ENCODE assay signal across 9 mouse cellular contexts in genomic region chr4:63557124-63558059, GRCm38 (mm10). TPM values are rescaled to one million over a fixed set of nuclear protein-coding genes. Genes with fewer than 3 reads are reported as not detected.
DNase-seq lines count a peak whose midpoint lies in the region; ATAC-seq and TF ChIP-seq lines count a peak whose summit lies in the region.
"Had no signal": no experiment of that assay in that cellular context is flagged by ENCODE, and none has a peak within 500 bp of the region (broad histone marks: within the 10 kb centered on the region; RNA-seq: fewer than 3 reads in every experiment).

No protein-coding gene starts in this region.

- peaks cover 17% of the 10 kb centered on the region for H3K4me1 ChIP-seq in embryonic facial prominence, embryonic 14.5 days (ENCODE audit: control insufficient read depth, insufficient read depth, low read length)
- H3K4me1 ChIP-seq in kidney, adult 2 months (ENCODE audit: control insufficient read depth, insufficient read depth, low read length), result peaks cover 36% of the 10 kb centered on the region

- H3K4me3 ChIP-seq in embryonic facial prominence, embryonic 14.5 days (ENCODE audit: low read depth, low read length), result no peak overlapping the region; the same call in 1 of the 2 replicates
- no peak overlapping the region for H3K4me3 ChIP-seq in kidney, adult 2 months (ENCODE audit: insufficient read depth, low read depth, low read length)

- TF ChIP-seq POLR2A in kidney, adult 2 months (IDR thresholded peaks at IDR 0.05; ENCODE audit: low read depth, low read length), result no peak

- H3K9ac ChIP-seq in embryonic facial prominence, embryonic 14.5 days (ENCODE audit: low read depth, low read length), result no peak overlapping the region

- TF ChIP-seq CTCF in kidney, adult 2 months (conservative IDR thresholded peaks at IDR 0.05; ENCODE audit: insufficient read depth, insufficient read length, low read depth, low read length), result no peak

- DNase-seq in thymus, postnatal 4 days, result peak; percentile 40
- DNase-seq in thymus, postnatal 0 days (ENCODE audit: low spot score), result no peak
- DNase-seq in embryonic facial prominence, embryonic 14.5 days (ENCODE audit: low spot score), result no peak
- DNase-seq in kidney, adult 2 months, result peak; percentile 45
- DNase-seq in lung, postnatal 36 days, result peak; percentile 56
- DNase-seq in cerebellum, adult 18-20 months, result no peak
- DNase-seq in layer of hippocampus, adult 9-11 months, result no peak

- no peaks in the 10 kb centered on the region for H3K9me3 ChIP-seq in embryonic facial prominence, embryonic 14.5 days (ENCODE audit: control insufficient read depth, low read length)

- no peak for ATAC-seq in embryonic facial prominence, embryonic 14.5 days (ENCODE audit: low read depth)
- no peak for ATAC-seq in erythroid progenitor cell, adult 5-6 weeks (replicated peaks; ENCODE audit: low FRiP score, poor library complexity, severe bottlenecking)

- peaks cover 26% of the 10 kb centered on the region for H3K36me3 ChIP-seq in embryonic facial prominence, embryonic 14.5 days (ENCODE audit: control insufficient read depth, insufficient read depth, low read length)
- no peaks in the 10 kb centered on the region; the same call in 1 of the 2 replicates for H3K36me3 ChIP-seq in kidney, adult 2 months (ENCODE audit: control insufficient read depth, insufficient read depth, low read length)

- H3K27ac ChIP-seq in embryonic facial prominence, embryonic 14.5 days (replicated peaks; ENCODE audit: low read depth, low read length), result no peak overlapping the region
- H3K27ac ChIP-seq in kidney, adult 2 months (ENCODE audit: insufficient read depth, low read depth, low read length), result no peak overlapping the region; the same call in 1 of the 2 replicates

- H3K27me3 ChIP-seq in embryonic facial prominence, embryonic 14.5 days (replicated peaks; ENCODE audit: control insufficient read depth, insufficient read depth, low read length), result no peaks in the 10 kb centered on the region
- no peaks in the 10 kb centered on the region for H3K27me3 ChIP-seq in kidney, adult 2 months (replicated peaks; ENCODE audit: control insufficient read depth, insufficient read depth, low read length)

- H3K4me2 ChIP-seq in embryonic facial prominence, embryonic 14.5 days (ENCODE audit: low read depth, low read length), result peak overlapping the region; percentile 73

- 29% methylated on average over 16 of the region's 16 CpGs for WGBS in embryonic facial prominence, embryonic 14.5 days
- WGBS in kidney, adult 2 months, result 38% methylated on average over 16 of the region's 16 CpGs

RNA-seq across cellular contexts. Expression of gene Tmem268, which starts 1.2 kb away (rescaled TPM):
- 13.7 and 14.9 TPM in 2 replicates for polyA plus RNA-seq in thymus, postnatal 0 days (2015; fragmentation: Nextera tagmentation; extraction: Ambion mirVana)
- 5.3 and 7.8 TPM in 2 replicates for polyA plus RNA-seq in embryonic facial prominence, embryonic 14.5 days (2014; fragmentation: Nextera tagmentation; extraction: Ambion mirVana)
- polyA plus RNA-seq in kidney, adult 2 months (2012; rRNA removed), result 9.1 and 10.1 TPM in 2 replicates
- total RNA-seq in erythroid progenitor cell, adult 5-6 weeks (2015; ENCODE audit: low replicate concordance), result 0.42 and 1.4 TPM in 2 replicates
- 2.0 and 2.1 TPM in 2 replicates for total RNA-seq in erythroid progenitor cell, adult 5-6 weeks (2017; ENCODE audit: low replicate concordance)

RNA-seq across cellular contexts. Expression of gene Atp6v1g1, which starts 12.8 kb away (rescaled TPM):
- polyA plus RNA-seq in thymus, postnatal 0 days (2015; fragmentation: Nextera tagmentation; extraction: Ambion mirVana), result 373 and 381 TPM in 2 replicates
- polyA plus RNA-seq in embryonic facial prominence, embryonic 14.5 days (2014; fragmentation: Nextera tagmentation; extraction: Ambion mirVana), result 271 and 275 TPM in 2 replicates
- polyA plus RNA-seq in kidney, adult 2 months (2012; rRNA removed), result 76.1 and 117 TPM in 2 replicates
- 83.0 and 91.2 TPM in 2 replicates for total RNA-seq in erythroid progenitor cell, adult 5-6 weeks (2015; ENCODE audit: low replicate concordance)
- total RNA-seq in erythroid progenitor cell, adult 5-6 weeks (2017; ENCODE audit: low replicate concordance), result 52.5 and 69.6 TPM in 2 replicates

RNA-seq across cellular contexts. Expression of gene Gm11213, which starts 47.7 kb away (rescaled TPM):
- polyA plus RNA-seq in thymus, postnatal 0 days (2015; fragmentation: Nextera tagmentation; extraction: Ambion mirVana), result not detected in 2 replicates
- not detected in 2 replicates for polyA plus RNA-seq in embryonic facial prominence, embryonic 14.5 days (2014; fragmentation: Nextera tagmentation; extraction: Ambion mirVana)
- not detected in 2 replicates for polyA plus RNA-seq in kidney, adult 2 months (2012; rRNA removed)
- not detected in 2 replicates for total RNA-seq in erythroid progenitor cell, adult 5-6 weeks (2015; ENCODE audit: low replicate concordance)
- total RNA-seq in erythroid progenitor cell, adult 5-6 weeks (2017; ENCODE audit: low replicate concordance), result not detected in 2 replicates
- total RNA-seq: heart, postnatal 14 days had no signal

Comparison
In these comparisons a context has a peak if more than half of its experiments do, and no peak if none do; other contexts are left out.
1. DNase-seq: peak in thymus, postnatal 4 days (single experiment), kidney, adult 2 months (single experiment) and lung, postnatal 36 days (single experiment); none in thymus, postnatal 0 days (single experiment), embryonic facial prominence, embryonic 14.5 days (single experiment), cerebellum, adult 18-20 months (0 of 2) and layer of hippocampus, adult 9-11 months (single experiment).